Mouse (Mus musculus): ENCODE data around the gene Lrba. TPM values are rescaled to one million over a fixed set of nuclear protein-coding genes. Genes with fewer than 3 reads are reported as not detected.

Lrba gene
- polyA plus RNA-seq, 1 experiment from 2014 or later = 7.3 TPM

DNA sequence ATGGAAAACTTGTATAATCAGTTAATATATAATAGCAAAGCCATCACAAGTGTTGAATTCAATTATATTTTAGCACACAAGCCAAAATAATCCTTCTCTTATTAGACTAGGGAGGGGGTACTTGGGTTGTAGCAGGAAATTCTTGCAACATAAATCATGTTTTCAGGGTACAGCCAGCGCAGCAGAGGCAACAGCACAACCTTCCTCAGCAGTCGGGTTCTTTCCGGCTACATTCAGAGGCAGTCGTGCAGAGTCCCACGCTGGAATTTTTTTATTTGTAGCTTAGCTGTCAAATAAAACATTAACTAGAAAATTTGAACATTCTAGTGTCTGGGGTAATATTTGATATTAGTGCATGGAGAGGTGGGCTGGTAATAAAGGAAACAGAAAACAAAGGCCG is 529.7 kb downstream of the Lrba start:
- H3K4me1 ChIP-seq = peaks cover 10% of the 10 kb centered on the region
- no peak overlapping the region for H3K9ac ChIP-seq
- peak overlapping the region; percentile 80 for H3K27ac ChIP-seq
- H3K4me3 ChIP-seq = no peak overlapping the region
- no peaks in the 10 kb centered on the region for H3K9me3 ChIP-seq
- ATAC-seq (ENCODE audit: insufficient number of reproducible peaks, insufficient read depth, low FRiP score, low TSS enrichment) = no peak
- no peak overlapping the region for H3K4me2 ChIP-seq (replicated peaks)
- H3K36me3 ChIP-seq = no peaks in the 10 kb centered on the region
- WGBS = 76% methylated on average over 6 of the region's 6 CpGs
- no peaks in the 10 kb centered on the region for H3K27me3 ChIP-seq

GRCm38 (mm10) chr3:86754595-86755557 is 530.4 kb downstream of the Lrba start:
- WGBS = 52% methylated on average over 14 of the region's 14 CpGs
- H3K36me3 ChIP-seq = no peaks in the 10 kb centered on the region

DNA sequence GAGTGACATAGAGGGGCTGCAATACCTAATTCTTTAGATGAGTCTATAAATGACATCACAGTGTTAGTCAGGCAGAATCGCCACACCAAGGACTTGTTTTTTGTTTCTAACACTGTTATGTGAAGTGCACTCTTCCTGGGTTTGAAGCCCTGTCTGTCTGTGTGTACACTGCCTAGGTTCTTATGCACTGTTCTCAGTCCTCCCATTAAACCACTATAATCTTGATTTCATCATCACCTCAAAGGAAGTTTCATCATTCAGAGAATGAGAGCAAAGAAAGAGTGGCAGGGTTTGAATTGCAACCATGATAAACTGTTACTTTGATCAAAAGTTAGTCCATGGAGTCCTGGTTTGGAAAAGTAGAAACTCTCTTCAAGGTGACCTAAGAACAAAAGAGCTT is 532.1 kb downstream of the Lrba start:
- no peaks in the 10 kb centered on the region for H3K36me3 ChIP-seq
- H3K27me3 ChIP-seq = no peaks in the 10 kb centered on the region
- H3K27ac ChIP-seq = no peak overlapping the region
- no peak overlapping the region for H3K4me3 ChIP-seq
- no peak overlapping the region for H3K9ac ChIP-seq
- H3K4me1 ChIP-seq = peaks cover 13% of the 10 kb centered on the region
- H3K9me3 ChIP-seq = no peaks in the 10 kb centered on the region
- ATAC-seq (ENCODE audit: insufficient number of reproducible peaks, insufficient read depth, low FRiP score, low TSS enrichment) = no peak
- 88% methylated on average over 1 of the region's 1 CpGs for WGBS
- no peak overlapping the region for H3K4me2 ChIP-seq (replicated peaks)

More at GRCm38 (mm10) chr3:86754595-86755557, 530.4 kb downstream of the Lrba start:
- H3K9ac ChIP-seq = no peak overlapping the region
- H3K27me3 ChIP-seq = no peaks in the 10 kb centered on the region
- peak overlapping the region; percentile 80 for H3K27ac ChIP-seq
- H3K9me3 ChIP-seq = no peaks in the 10 kb centered on the region
- peaks cover 10% of the 10 kb centered on the region for H3K4me1 ChIP-seq
- no peak overlapping the region for H3K4me3 ChIP-seq
- peak overlapping the region; percentile 18; the same call in 1 of the 2 replicates for H3K4me2 ChIP-seq (replicated peaks)
- ATAC-seq (ENCODE audit: insufficient number of reproducible peaks, insufficient read depth, low FRiP score, low TSS enrichment) = 0 out of 2 replicates have a peak, but pooled peaks have one; percentile 47

- H3K27me3 ChIP-seq = no peaks in the 10 kb centered on the region
- H3K9ac ChIP-seq = no peak overlapping the region
- H3K36me3 ChIP-seq = no peaks in the 10 kb centered on the region
- no peak overlapping the region for H3K4me3 ChIP-seq
- H3K27ac ChIP-seq = peak overlapping the region; percentile 41; the same call in 1 of the 2 replicates
- no peaks in the 10 kb centered on the region for H3K9me3 ChIP-seq
- no peak for ATAC-seq (ENCODE audit: insufficient number of reproducible peaks, insufficient read depth, low FRiP score, low TSS enrichment)
- H3K4me1 ChIP-seq = peaks cover 13% of the 10 kb centered on the region
- H3K4me2 ChIP-seq (replicated peaks) = peak overlapping the region; percentile 32; the same call in 1 of the 2 replicates
- 54% methylated on average over 6 of the region's 6 CpGs for WGBS
Observed at GRCm38 (mm10) chr3:86758727-86759126, 534.2 kb downstream of the Lrba start.

DNA sequence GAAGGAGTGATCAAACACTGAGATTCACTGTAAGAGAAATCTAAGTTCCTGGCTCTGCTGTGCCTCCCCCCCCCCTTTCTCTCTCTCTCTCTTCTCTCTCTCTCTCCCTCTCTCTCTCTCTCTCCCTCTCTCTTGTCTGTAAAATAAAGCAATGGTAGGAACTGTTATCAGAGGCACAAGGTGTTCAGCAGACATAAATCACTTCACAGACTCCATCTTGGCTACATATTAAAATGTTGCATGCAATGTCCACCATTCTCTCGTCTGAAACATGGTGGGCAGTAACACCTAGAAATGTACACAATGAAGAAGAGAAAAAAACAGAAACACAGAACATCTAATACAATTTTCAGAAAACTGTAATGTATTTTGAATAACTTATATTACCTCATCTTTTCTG is 534.9 kb downstream of the Lrba start:
- Histone ChIP-seq H3K4me2 (replicated peaks) (no peak overlapping the region), H3K36me3 (no peaks in the 10 kb centered on the region), H3K27ac (no peak overlapping the region), H3K27me3 (no peaks in the 10 kb centered on the region), H3K4me1 (peaks cover 12% of the 10 kb centered on the region), H3K4me3 (no peak overlapping the region), H3K9me3 (no peaks in the 10 kb centered on the region), H3K9ac (no peak overlapping the region)
- ATAC-seq (ENCODE audit: insufficient number of reproducible peaks, insufficient read depth, low FRiP score, low TSS enrichment) = no peak
- 67% methylated on average over 1 of the region's 1 CpGs for WGBS

- H3K4me1 ChIP-seq = peaks cover 8% of the 10 kb centered on the region
- peak overlapping the region; percentile 33 for H3K4me2 ChIP-seq (replicated peaks)
- no peaks in the 10 kb centered on the region for H3K36me3 ChIP-seq
- 43% methylated on average over 8 of the region's 8 CpGs for WGBS
- no peak overlapping the region; the same call in 1 of the 2 replicates for H3K9ac ChIP-seq
- no peak overlapping the region for H3K4me3 ChIP-seq
- no peaks in the 10 kb centered on the region for H3K27me3 ChIP-seq
- no peaks in the 10 kb centered on the region for H3K9me3 ChIP-seq
- H3K27ac ChIP-seq = peak overlapping the region; percentile 70
- ATAC-seq (ENCODE audit: insufficient number of reproducible peaks, insufficient read depth, low FRiP score, low TSS enrichment) = no peak
Observed at GRCm38 (mm10) chr3:86759834-86760233, 535.4 kb downstream of the Lrba start.

- 57% methylated on average over 7 of the region's 7 CpGs for WGBS
- Histone ChIP-seq H3K4me3 (no peak overlapping the region), H3K9me3 (no peaks in the 10 kb centered on the region), H3K4me1 (peaks cover 3% of the 10 kb centered on the region), H3K27me3 (no peaks in the 10 kb centered on the region), H3K27ac (peak overlapping the region; percentile 73), H3K4me2 (replicated peaks) (0 out of 2 replicates have a peak overlapping the region, but pooled peaks have one; percentile 13), H3K9ac (peak overlapping the region; percentile 7; the same call in 1 of the 2 replicates), H3K36me3 (no peaks in the 10 kb centered on the region)
- ATAC-seq (ENCODE audit: insufficient number of reproducible peaks, insufficient read depth, low FRiP score, low TSS enrichment) = no peak
Observed at GRCm38 (mm10) chr3:86760474-86760873, 536.0 kb downstream of the Lrba start.

GRCm38 (mm10) chr3:86761095-86762035 is 536.9 kb downstream of the Lrba start:
- no peaks in the 10 kb centered on the region for H3K36me3 ChIP-seq
- H3K27me3 ChIP-seq = no peaks in the 10 kb centered on the region
- WGBS = 48% methylated on average over 9 of the region's 9 CpGs
- no peak overlapping the region for H3K9ac ChIP-seq
- 0 out of 2 replicates have a peak, but pooled peaks have one; percentile 72 for ATAC-seq (ENCODE audit: insufficient number of reproducible peaks, insufficient read depth, low FRiP score, low TSS enrichment)
- H3K4me1 ChIP-seq = peaks cover 3% of the 10 kb centered on the region
- no peak overlapping the region for H3K4me2 ChIP-seq (replicated peaks)
- H3K4me3 ChIP-seq = no peak overlapping the region
- H3K27ac ChIP-seq = peak overlapping the region; percentile 73
- no peaks in the 10 kb centered on the region for H3K9me3 ChIP-seq

DNA sequence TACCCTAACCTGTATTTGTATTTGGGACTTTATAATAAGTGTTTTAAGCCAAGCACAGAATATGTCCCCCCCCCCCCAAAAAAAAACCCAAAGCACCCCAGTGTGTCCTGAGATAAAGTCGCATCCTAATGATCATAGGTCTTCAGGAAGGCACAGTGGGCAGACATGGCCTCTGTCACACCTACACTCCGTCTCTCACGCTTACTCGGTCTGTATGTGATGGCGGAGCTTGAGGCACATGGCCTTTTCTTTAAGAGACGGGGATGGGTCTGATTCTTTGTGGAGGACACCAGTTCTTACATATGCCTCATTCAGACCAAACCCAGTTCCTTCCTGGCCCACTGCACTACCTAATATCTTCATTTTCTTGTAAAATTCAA is 537.5 kb downstream of the Lrba start:
- Histone ChIP-seq H3K9ac (no peak overlapping the region), H3K27ac (peak overlapping the region; percentile 73), H3K27me3 (no peaks in the 10 kb centered on the region), H3K36me3 (no peaks in the 10 kb centered on the region), H3K4me3 (no peak overlapping the region), H3K4me1 (peaks cover 3% of the 10 kb centered on the region), H3K4me2 (replicated peaks) (no peak overlapping the region), H3K9me3 (no peaks in the 10 kb centered on the region)
- 83% methylated on average over 6 of the region's 6 CpGs for WGBS
- no peak for ATAC-seq (ENCODE audit: insufficient number of reproducible peaks, insufficient read depth, low FRiP score, low TSS enrichment)

GRCm38 (mm10) chr3:86762456-86762855 is 538.0 kb downstream of the Lrba start:
- Histone ChIP-seq H3K36me3 (no peaks in the 10 kb centered on the region), H3K9me3 (no peaks in the 10 kb centered on the region), H3K27me3 (no peaks in the 10 kb centered on the region), H3K27ac (peak overlapping the region; percentile 73), H3K4me1 (peaks cover 3% of the 10 kb centered on the region), H3K4me3 (no peak overlapping the region), H3K9ac (no peak overlapping the region), H3K4me2 (replicated peaks) (no peak overlapping the region)
- WGBS = 64% methylated on average over 4 of the region's 4 CpGs
- ATAC-seq (ENCODE audit: insufficient number of reproducible peaks, insufficient read depth, low FRiP score, low TSS enrichment) = no peak

DNA sequence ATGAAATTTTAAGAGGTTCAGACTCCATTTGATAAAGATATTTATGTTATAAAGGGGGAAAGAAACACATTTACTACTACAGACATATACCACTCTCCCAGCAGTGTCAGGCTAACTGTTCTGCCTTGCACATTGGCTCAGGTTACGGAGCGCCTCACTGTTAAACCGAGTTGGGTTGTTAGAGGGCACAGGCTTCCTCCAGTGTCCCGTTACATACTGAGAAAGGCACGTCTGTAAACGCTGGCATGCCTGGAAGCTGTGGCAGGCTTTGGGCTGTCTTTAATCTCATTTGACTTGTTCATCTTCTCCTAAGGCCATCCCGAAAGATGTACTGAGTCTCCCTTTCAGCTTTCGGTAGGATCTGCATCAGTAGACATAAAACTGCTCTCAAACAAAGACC is 544.1 kb downstream of the Lrba start:
- Histone ChIP-seq H3K27ac (peak overlapping the region; percentile 65), H3K27me3 (no peaks in the 10 kb centered on the region), H3K36me3 (no peaks in the 10 kb centered on the region), H3K4me1 (peaks cover 21% of the 10 kb centered on the region), H3K9me3 (no peaks in the 10 kb centered on the region), H3K4me2 (replicated peaks) (peak overlapping the region; percentile 27; the same call in 1 of the 2 replicates), H3K9ac (no peak overlapping the region), H3K4me3 (no peak overlapping the region)
- ATAC-seq (ENCODE audit: insufficient number of reproducible peaks, insufficient read depth, low FRiP score, low TSS enrichment) = peak; percentile 79; the same call in 1 of the 2 replicates
- 11% methylated on average over 8 of the region's 8 CpGs for WGBS

Data from embryonic facial prominence, embryonic 12.5 days (tissue).